Comparison of ENCODE assay signal across 13 mouse cellular contexts in the genomic region with DNA sequence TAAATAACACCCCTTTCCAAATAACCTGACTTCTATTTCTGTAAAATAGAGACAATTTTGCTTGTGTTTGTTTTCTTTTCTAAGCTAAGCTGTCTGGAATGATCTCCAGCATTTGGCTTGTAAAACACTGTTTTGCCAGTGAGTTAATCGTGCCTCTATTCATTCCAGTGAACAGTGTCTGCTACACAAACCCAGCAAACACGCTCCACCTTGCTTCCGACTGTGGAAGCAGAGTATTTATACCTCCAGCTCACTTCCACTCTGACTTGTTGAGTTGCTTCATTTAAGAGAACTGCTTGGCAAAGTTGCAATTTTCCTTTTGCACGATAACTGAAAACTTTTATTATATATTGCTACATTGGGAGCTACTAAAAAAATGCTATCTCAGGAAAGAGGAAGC.
DNase-seq lines count a peak whose midpoint lies in the region.
"Had no signal": no experiment of that assay in that cellular context is flagged by ENCODE, and none has a peak within 500 bp of the region (broad histone marks: within the 10 kb centered on the region; RNA-seq: fewer than 3 reads in every experiment).

No protein-coding gene starts in this region.

- DNase-seq in left cerebral cortex, adult 9 months (ENCODE audit: low spot score in 2 of 2), result peak; percentile 2 to 5
- DNase-seq in left cerebral cortex, adult 8-10 months (ENCODE audit: low spot score in 2 of 2), result no peak
- DNase-seq in NIH3T3 (ENCODE audit: low read depth), result peak; percentile 29
- peak; percentile 24 for DNase-seq in adipocyte (ENCODE audit: low spot score)
- DNase-seq in telencephalon, adult 2 months (ENCODE audit: low read depth, low spot score), result peak; percentile 15
- DNase-seq in ovary, postnatal 36 days (ENCODE audit: low spot score), result no peak
- DNase-seq: adrenal gland, postnatal 10 days; cerebellum, adult 11-12 months; cerebellum, adult 9-10 months; cerebellum, postnatal 25 days; gastrocnemius, postnatal 36 days; heart, adult 18-20 months; heart, postnatal 14 days had no signal

Comparison
In these comparisons a context has a peak if more than half of its experiments do, and no peak if none do; other contexts are left out.
1. DNase-seq: peak in left cerebral cortex, adult 9 months (2 of 2), NIH3T3 (single experiment), adipocyte (single experiment) and telencephalon, adult 2 months (single experiment); none in left cerebral cortex, adult 8-10 months (0 of 2) and ovary, postnatal 36 days (single experiment).